10 mouse cellular contexts compared by ENCODE assay signal in genomic region chr15:78744206-78744605, GRCm38 (mm10). TPM values are rescaled to one million over a fixed set of nuclear protein-coding genes. Genes with fewer than 3 reads are reported as not detected.
A peak's percentile ranks its signal among the peaks of the same experiment; 100 is the strongest.
DNase-seq lines count a peak whose midpoint lies in the region; ATAC-seq lines count a peak whose summit lies in the region.
"Had no signal": no experiment of that assay in that cellular context is flagged by ENCODE, and none has a peak within 500 bp of the region (broad histone marks: within the 10 kb centered on the region; RNA-seq: fewer than 3 reads in every experiment).

No protein-coding gene starts in this region.

- peak; percentile 89 for DNase-seq in CD4-positive, CD25-positive, alpha-beta regulatory T cell, adult 2 months (ENCODE audit: low read depth, low spot score)
- DNase-seq in c-Kit-positive CD71-negative TER-119-negative erythroid progenitor cells, embryonic 14.5 days (ENCODE audit: low read depth) = peak; percentile 49
- DNase-seq in forebrain, embryonic 14.5 days (ENCODE audit: low spot score) = peak; percentile 91
- peak; percentile 74 to 86 for DNase-seq in left cerebral cortex, adult 18-20 months (ENCODE audit: low spot score in 2 of 2)
- peak; percentile 84 for DNase-seq in midbrain, embryonic 10.5 days (ENCODE audit: low spot score)
- DNase-seq in right cerebral cortex, postnatal 36 days (ENCODE audit: low spot score in 2 of 2) = peak; percentile 54 to 68

- H3K27ac ChIP-seq in forebrain, embryonic 14.5 days (ENCODE audit: low read depth, low read length) = no peak overlapping the region
- H3K27ac ChIP-seq in midbrain, embryonic 10.5 days (replicated peaks) = peak overlapping the region; percentile 61; the same call in 1 of the 2 replicates

- ATAC-seq in CD4-positive, CD25-positive, alpha-beta regulatory T cell, adult 4 months = no peak
- ATAC-seq in forebrain, embryonic 14.5 days = peak; percentile 79
- ATAC-seq in hematopoietic stem cell, adult 5-6 weeks (replicated peaks in 1 of 2; ENCODE audit: insufficient read depth in 1 of 2, low FRiP score in 2 of 2, low TSS enrichment in 1 of 2, low read depth in 1 of 2, poor library complexity in 2 of 2, severe bottlenecking in 2 of 2) = peak; percentile 58 to 70; a peak in 3 of 4 replicates

- H3K4me1 ChIP-seq in forebrain, embryonic 14.5 days (ENCODE audit: control insufficient read depth, insufficient read depth, low read length) = peaks cover 2% of the 10 kb centered on the region; the same call in 1 of the 2 replicates
- peaks cover 13% of the 10 kb centered on the region for H3K4me1 ChIP-seq in midbrain, embryonic 10.5 days

- H3K36me3 ChIP-seq in forebrain, embryonic 14.5 days (ENCODE audit: control insufficient read depth, insufficient read depth, low read length) = no peaks in the 10 kb centered on the region
- H3K36me3 ChIP-seq in midbrain, embryonic 10.5 days = peaks cover 6% of the 10 kb centered on the region; the same call in 1 of the 2 replicates

- WGBS in forebrain, embryonic 14.5 days = 3% methylated on average over 5 of the region's 5 CpGs
- WGBS in midbrain, embryonic 10.5 days = 7% methylated on average over 5 of the region's 5 CpGs

- H3K27me3 ChIP-seq in forebrain, embryonic 14.5 days (replicated peaks; ENCODE audit: control insufficient read depth, insufficient read depth, low read length) = no peaks in the 10 kb centered on the region
- H3K27me3 ChIP-seq in midbrain, embryonic 10.5 days (ENCODE audit: low read depth, poor library complexity, severe bottlenecking) = no peaks in the 10 kb centered on the region

- H3K9ac ChIP-seq in forebrain, embryonic 14.5 days (ENCODE audit: low read length) = no peak overlapping the region

- no peaks in the 10 kb centered on the region for H3K9me3 ChIP-seq in forebrain, embryonic 14.5 days (replicated peaks; ENCODE audit: control insufficient read depth, low read length)
- H3K9me3 ChIP-seq in midbrain, embryonic 10.5 days (replicated peaks) = no peaks in the 10 kb centered on the region

- no peak overlapping the region for H3K4me3 ChIP-seq in forebrain, embryonic 14.5 days (ENCODE audit: low read depth, low read length)
- no peak overlapping the region for H3K4me3 ChIP-seq in midbrain, embryonic 10.5 days

- no peak overlapping the region for H3K4me2 ChIP-seq in forebrain, embryonic 14.5 days (ENCODE audit: low read length)

RNA-seq across cellular contexts. Expression of gene Elfn2, which starts 25.6 kb away (rescaled TPM):
- polyA plus RNA-seq in CD4-positive, CD25-positive, alpha-beta regulatory T cell, adult 4 months (2017; shearing (Covaris generic)) = under 1 TPM in 1 of 2 experiments, not detected in 1; 0.10 TPM
- 3.7 and 5.3 TPM in 2 replicates for polyA plus RNA-seq in forebrain, embryonic 14.5 days (2014; fragmentation: Nextera tagmentation; extraction: Ambion mirVana)
- total RNA-seq in hematopoietic stem cell, adult 5-6 weeks (2017) = 0.20 and 1.3 TPM in 2 replicates
- 100 to 1,000 TPM; 165 to 168 TPM for total RNA-seq in left cerebral cortex, adult 18-20 months (2021)
- 0.23 and 0.26 TPM in 2 replicates for polyA plus RNA-seq in midbrain, embryonic 10.5 days (2016; fragmentation: Nextera tagmentation; extraction: Ambion mirVana)
- polyA plus RNA-seq: C2C12; liver, embryonic 16.5 days had no signal

RNA-seq across cellular contexts. Expression of gene Mfng, which starts 29.1 kb away (rescaled TPM):
- 100 to 1,000 TPM in 1 of 2 experiments, 10 to 100 TPM in 1; 61.3 to 136 TPM for polyA plus RNA-seq in CD4-positive, CD25-positive, alpha-beta regulatory T cell, adult 4 months (2017; shearing (Covaris generic))
- polyA plus RNA-seq in forebrain, embryonic 14.5 days (2014; fragmentation: Nextera tagmentation; extraction: Ambion mirVana) = 48.2 and 51.5 TPM in 2 replicates
- total RNA-seq in hematopoietic stem cell, adult 5-6 weeks (2017) = 45.7 and 53.7 TPM in 2 replicates
- 1 to 10 TPM; 3.8 to 4.2 TPM for total RNA-seq in left cerebral cortex, adult 18-20 months (2021)
- polyA plus RNA-seq in midbrain, embryonic 10.5 days (2016; fragmentation: Nextera tagmentation; extraction: Ambion mirVana) = 81.5 and 121 TPM in 2 replicates
- polyA plus RNA-seq: C2C12 had no signal

RNA-seq across cellular contexts. Expression of gene Card10, which starts 58.6 kb away (rescaled TPM):
- polyA plus RNA-seq in CD4-positive, CD25-positive, alpha-beta regulatory T cell, adult 4 months (2017; shearing (Covaris generic)) = not detected
- polyA plus RNA-seq in forebrain, embryonic 14.5 days (2014; fragmentation: Nextera tagmentation; extraction: Ambion mirVana) = 1.1 and 1.4 TPM in 2 replicates
- 0.13 TPM in 1 of 2 replicates, not detected in the other for total RNA-seq in hematopoietic stem cell, adult 5-6 weeks (2017)
- 1 to 10 TPM; 4.8 to 4.9 TPM for total RNA-seq in left cerebral cortex, adult 18-20 months (2021)
- polyA plus RNA-seq in midbrain, embryonic 10.5 days (2016; fragmentation: Nextera tagmentation; extraction: Ambion mirVana) = 2.6 TPM in 2 replicates
